Mouse (Mus musculus) spleen, adult 2 months (tissue): ENCODE data around the gene Dhx16.

Experiments
- CTCF ChIP-seq: fragments of 200-500 bp; IDR thresholded peaks from 2 replicates; pipeline ENCODE4 v1.5.1; 2011; ENCODE audit warnings: mild to moderate bottlenecking, inconsistent platforms; ENCODE audit not compliant: insufficient read depth, insufficient read length, insufficient replicate concordance; ENCODE audit errors: extremely low read depth
- POLR2A ChIP-seq: fragments of 200-500 bp; IDR thresholded peaks from 2 replicates; pipeline ENCODE4 v1.6.1; 2011; ENCODE audit warnings: low read depth, low read length, inconsistent platforms

GRCm38 (mm10) chr17:35865481-35866280 lies 13.9 kb upstream of the Dhx16 start, which contains the start of gene Ppp1r18:
- TF ChIP-seq CTCF (no peak), POLR2A (no peak)
